Mouse (Mus musculus) cerebellum, adult 8-10 months (tissue): ENCODE data around the gene Hormad2.

Experiments used
- DNase-seq: peaks from one replicate; pipeline ENCODE4 v3.0.0; 2022

Gene Hormad2

GRCm38 (mm10) chr11:4440978-4441377, at the start of gene Hormad2:
TSS of gene Hormad2 (minus strand) at chr11:4441105.
- DNase-seq, result no peak

GRCm38 (mm10) chr11:4489207-4489606, 48.3 kb upstream of the Hormad2 start:
- DNase-seq, result no peak

- no peak for DNase-seq
Observed at GRCm38 (mm10) chr11:4488798-4489197, 47.9 kb upstream of the Hormad2 start.

GRCm38 (mm10) chr11:4488367-4488766, 47.5 kb upstream of the Hormad2 start:
- no peak for DNase-seq

- DNase-seq, result peak; percentile 28
Observed at GRCm38 (mm10) chr11:4487401-4487965, 46.6 kb upstream of the Hormad2 start.

GRCm38 (mm10) chr11:4484541-4484940, 43.6 kb upstream of the Hormad2 start:
- DNase-seq, result no peak

- DNase-seq, result no peak
Observed at GRCm38 (mm10) chr11:4482641-4483040, 41.7 kb upstream of the Hormad2 start.

- DNase-seq, result peak; percentile 17
Observed at GRCm38 (mm10) chr11:4476184-4476697, 35.3 kb upstream of the Hormad2 start.

GRCm38 (mm10) chr11:4472464-4473179, 31.7 kb upstream of the Hormad2 start:
- no peak for DNase-seq

- DNase-seq, result no peak
Observed at GRCm38 (mm10) chr11:4471734-4472133, 30.8 kb upstream of the Hormad2 start.

GRCm38 (mm10) chr11:4471251-4471650, 30.3 kb upstream of the Hormad2 start:
- DNase-seq, result no peak

GRCm38 (mm10) chr11:4469091-4469490, 28.2 kb upstream of the Hormad2 start:
- DNase-seq, result no peak

GRCm38 (mm10) chr11:4467436-4467835, 26.5 kb upstream of the Hormad2 start:
- DNase-seq, result no peak

GRCm38 (mm10) chr11:4466191-4466590, 25.3 kb upstream of the Hormad2 start:
- DNase-seq, result no peak

GRCm38 (mm10) chr11:4464616-4465015, 23.7 kb upstream of the Hormad2 start:
- no peak for DNase-seq

GRCm38 (mm10) chr11:4464186-4464585, 23.3 kb upstream of the Hormad2 start:
- DNase-seq, result no peak

GRCm38 (mm10) chr11:4462868-4463267, 22.0 kb upstream of the Hormad2 start:
- DNase-seq, result no peak

- no peak for DNase-seq
Observed at GRCm38 (mm10) chr11:4461154-4461553, 20.2 kb upstream of the Hormad2 start.

- DNase-seq, result no peak
Observed at GRCm38 (mm10) chr11:4460615-4461014, 19.7 kb upstream of the Hormad2 start.

GRCm38 (mm10) chr11:4454895-4455535, 14.1 kb upstream of the Hormad2 start:
- no peak for DNase-seq

- DNase-seq, result no peak
Observed at GRCm38 (mm10) chr11:4452467-4453184, 11.7 kb upstream of the Hormad2 start.

- no peak for DNase-seq
Observed at GRCm38 (mm10) chr11:4451116-4451515, 10.2 kb upstream of the Hormad2 start.

- no peak for DNase-seq
Observed at GRCm38 (mm10) chr11:4446195-4446868, 5.4 kb upstream of the Hormad2 start.
